In genomic region chr3:65108945-65109921, GRCm38 (mm10) we compare ENCODE assay signal across 8 mouse cellular contexts. TPM values are rescaled to one million over a fixed set of nuclear protein-coding genes. Genes with fewer than 3 reads are reported as not detected.
DNase-seq lines count a peak whose midpoint lies in the region; ATAC-seq lines count a peak whose summit lies in the region.

Gene Kcnab1 (plus strand): TSS chr3:65109384.

- H3K27me3 ChIP-seq in embryonic facial prominence, embryonic 10.5 days (replicated peaks; ENCODE audit: low read depth, poor library complexity, severe bottlenecking), result peaks cover 49% of the 10 kb centered on the region
- H3K27me3 ChIP-seq in liver, embryonic 16.5 days (ENCODE audit: control insufficient read depth, insufficient read depth, low read depth, low read length), result peaks cover 6% of the 10 kb centered on the region; the same call in 1 of the 2 replicates

- peak within 1 kb of the TSS; percentile 62 for H3K4me3 ChIP-seq in embryonic facial prominence, embryonic 10.5 days
- H3K4me3 ChIP-seq in liver, embryonic 16.5 days (ENCODE audit: low read depth, low read length), result 0 out of 2 replicates have a peak within 1 kb of the TSS, but pooled peaks have one; percentile 2

- H3K9ac ChIP-seq in liver, embryonic 16.5 days (ENCODE audit: low read depth, low read length), result no peak within 1 kb of the TSS

- no peak for ATAC-seq in liver, embryonic 16.5 days (ENCODE audit: low read depth)

- peak; percentile 57 for DNase-seq in layer of hippocampus, adult 11-12 months (ENCODE audit: low spot score)
- DNase-seq in layer of hippocampus, adult 9-10 months (ENCODE audit: low spot score), result no peak
- DNase-seq in embryonic facial prominence, embryonic 10.5 days (ENCODE audit: low spot score), result peak; percentile 57
- peak in 1 of 2 experiments; percentile 23 for DNase-seq in gastrocnemius, postnatal 36 days
- DNase-seq in kidney, postnatal 4 days, result peak; percentile 39 to 50
- DNase-seq in right cerebral cortex, postnatal 14 days, result peak; percentile 33
- no peak for DNase-seq in urinary bladder, adult 2 months (ENCODE audit: low spot score)

- intact Hi-C loops in gastrocnemius, postnatal 36 days (cut with DNase I), result no loop called here

- 0 out of 2 replicates have a peak, but pooled peaks cover 3% of the 10 kb centered on the region for H3K9me3 ChIP-seq in embryonic facial prominence, embryonic 10.5 days
- no peaks in the 10 kb centered on the region for H3K9me3 ChIP-seq in liver, embryonic 16.5 days (replicated peaks; ENCODE audit: control insufficient read depth, low read length)

- no peak within 1 kb of the TSS for H3K4me2 ChIP-seq in liver, embryonic 16.5 days (ENCODE audit: low read depth, low read length)

- H3K36me3 ChIP-seq in embryonic facial prominence, embryonic 10.5 days (replicated peaks), result no peaks in the 10 kb centered on the region
- H3K36me3 ChIP-seq in liver, embryonic 16.5 days (ENCODE audit: control insufficient read depth, insufficient read depth), result no peaks in the 10 kb centered on the region

- H3K4me1 ChIP-seq in embryonic facial prominence, embryonic 10.5 days, result peaks cover 24% of the 10 kb centered on the region
- H3K4me1 ChIP-seq in liver, embryonic 16.5 days (ENCODE audit: control insufficient read depth, low read depth, low read length), result no peaks in the 10 kb centered on the region

- under 1% methylated on average over 30 of the region's 30 CpGs for WGBS in embryonic facial prominence, embryonic 10.5 days
- WGBS in liver, embryonic 16.5 days (ENCODE audit: insufficient replicate concordance), result 3% methylated on average over 30 of the region's 30 CpGs

- peak within 1 kb of the TSS; percentile 68 for H3K27ac ChIP-seq in embryonic facial prominence, embryonic 10.5 days (replicated peaks)
- no peak within 1 kb of the TSS for H3K27ac ChIP-seq in liver, embryonic 16.5 days (ENCODE audit: low read length)

RNA-seq across cellular contexts. Expression of gene Kcnab1, which starts in this region (rescaled TPM):
- polyA plus RNA-seq in embryonic facial prominence, embryonic 10.5 days (2016; fragmentation: Nextera tagmentation; extraction: Ambion mirVana), result 3.2 and 3.6 TPM in 2 replicates
- total RNA-seq in gastrocnemius, postnatal 36 days (2021), result 10 to 100 TPM; 10.1 to 20.5 TPM
- polyA plus RNA-seq in liver, embryonic 16.5 days (2015; fragmentation: Nextera tagmentation; extraction: Ambion mirVana), result 0.30 and 0.42 TPM in 2 replicates
- 1.4 and 1.7 TPM in 2 replicates for polyA plus RNA-seq in urinary bladder, adult 2 months (2012; rRNA removed)

Comparison
In these comparisons a context has a peak if more than half of its experiments do, and no peak if none do; other contexts are left out.
1. DNase-seq: peak in layer of hippocampus, adult 11-12 months (single experiment), embryonic facial prominence, embryonic 10.5 days (single experiment), kidney, postnatal 4 days (2 of 2) and right cerebral cortex, postnatal 14 days (single experiment); none in layer of hippocampus, adult 9-10 months (single experiment) and urinary bladder, adult 2 months (single experiment).